Mouse (Mus musculus): Measurements from ENCODE around the gene Elf2.

GRCm38 (mm10) chr3:51361066-51361465, 20.6 kb upstream of the Elf2 start:
- TF ChIP-seq GATA2 (IDR thresholded peaks at IDR 0.05; ENCODE audit: borderline replicate concordance, low read depth, low read length) (no peak), CTCF (IDR thresholded peaks at IDR 0.05; ENCODE audit: low read depth, low read length) (no peak)

All from G1E (cell line).